In the genomic region with DNA sequence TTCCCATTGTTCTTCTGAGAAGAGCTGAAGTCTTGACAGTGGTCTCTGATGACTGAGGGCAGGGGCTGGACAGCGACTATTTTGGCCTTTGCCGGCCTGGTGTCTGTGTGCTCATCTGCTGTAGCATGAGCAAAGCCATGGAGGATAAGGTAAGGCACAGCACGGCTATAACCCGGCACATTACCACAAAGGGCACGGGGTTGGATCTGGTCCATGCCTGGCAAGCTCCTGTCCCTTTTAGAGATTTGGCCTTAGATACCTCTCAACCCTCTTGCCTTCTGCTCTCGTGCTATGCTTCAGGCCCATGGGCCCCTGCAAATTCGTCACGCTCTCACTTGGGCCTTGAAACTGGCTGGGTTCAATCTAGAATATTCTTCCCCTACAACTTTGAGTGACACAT, we compare ENCODE assay signal across 22 mouse cellular contexts.
A peak's percentile ranks its signal among the peaks of the same experiment; 100 is the strongest.
DNase-seq lines count a peak whose midpoint lies in the region; ATAC-seq and TF ChIP-seq lines count a peak whose summit lies in the region.
"Had no signal": no experiment of that assay in that cellular context is flagged by ENCODE, and none has a peak within 500 bp of the region (broad histone marks: within the 10 kb centered on the region; RNA-seq: fewer than 3 reads in every experiment).

No protein-coding gene starts in this region.

- H3K27me3 ChIP-seq in forebrain, embryonic 16.5 days (replicated peaks; ENCODE audit: control insufficient read depth, insufficient read depth, low read length) = no peaks in the 10 kb centered on the region
- no peaks in the 10 kb centered on the region for H3K27me3 ChIP-seq in forebrain, embryonic 15.5 days
- 0 out of 2 replicates have a peak, but pooled peaks cover 3% of the 10 kb centered on the region for H3K27me3 ChIP-seq in neural tube, embryonic 15.5 days (replicated peaks)
- H3K27me3 ChIP-seq: embryonic facial prominence, embryonic 13.5 days; hindbrain, embryonic 15.5 days; limb, embryonic 12.5 days; liver, embryonic 15.5 days; Patski had no signal

- H3K9me3 ChIP-seq in forebrain, embryonic 16.5 days (ENCODE audit: control insufficient read depth, low read length) = no peaks in the 10 kb centered on the region
- no peaks in the 10 kb centered on the region for H3K9me3 ChIP-seq in forebrain, embryonic 15.5 days
- H3K9me3 ChIP-seq in neural tube, embryonic 15.5 days (replicated peaks) = no peaks in the 10 kb centered on the region
- H3K9me3 ChIP-seq: embryonic facial prominence, embryonic 13.5 days; heart, embryonic 12.5 days; hindbrain, embryonic 15.5 days; limb, embryonic 12.5 days; liver, embryonic 15.5 days; midbrain, embryonic 10.5 days; midbrain, embryonic 15.5 days had no signal

- DNase-seq in cerebellum, postnatal 14 days = peak; percentile 52 to 62
- no peak for DNase-seq in cerebellum, adult 11 months
- DNase-seq in left cerebral cortex, adult 2 months (ENCODE audit: extremely low spot score in 1 of 2, low spot score in 2 of 2) = no peak
- no peak for DNase-seq in left cerebral cortex, postnatal 25 days (ENCODE audit: low spot score in 2 of 2)
- peak; percentile 20 for DNase-seq in brain, embryonic 14.5 days (ENCODE audit: low read depth)
- DNase-seq: thymus, adult 18-20 months had no signal

- no peak for TF ChIP-seq CTCF in left cerebral cortex, adult 2 months (IDR thresholded peaks at IDR 0.05)
- TF ChIP-seq CTCF in brain, embryonic 14.5 days (IDR thresholded peaks at IDR 0.05; ENCODE audit: borderline replicate concordance, extremely low read depth, insufficient read depth, insufficient read length) = no peak

- 65% methylated on average over 8 of the region's 8 CpGs for WGBS in forebrain, embryonic 16.5 days
- 66% methylated on average over 8 of the region's 8 CpGs for WGBS in forebrain, embryonic 15.5 days
- 78% methylated on average over 8 of the region's 8 CpGs for WGBS in neural tube, embryonic 15.5 days

- H3K4me2 ChIP-seq in forebrain, embryonic 16.5 days (ENCODE audit: low read length) = no peak overlapping the region
- no peak overlapping the region for H3K4me2 ChIP-seq in forebrain, embryonic 15.5 days (replicated peaks)
- no peak overlapping the region for H3K4me2 ChIP-seq in neural tube, embryonic 15.5 days
- H3K4me2 ChIP-seq: embryonic facial prominence, embryonic 13.5 days; heart, embryonic 12.5 days; limb, embryonic 12.5 days; liver, embryonic 15.5 days; lung, embryonic 14.5 days had no signal

- intact Hi-C loops in left cerebral cortex, adult 2 months (cut with DNase I) = loop anchor here (2.0 to 10.0 kb wide), 3 partner anchors 500 to 1970 kb away; no protein-coding TSS in a partner anchor
- intact Hi-C loops in left cerebral cortex, postnatal 25 days (cut with DNase I) = loop anchor here (2.0 to 5.0 kb wide), 3 partner anchors 147 to 1588 kb away; no protein-coding TSS in a partner anchor

- no peak overlapping the region for H3K4me3 ChIP-seq in forebrain, embryonic 16.5 days (replicated peaks; ENCODE audit: low read length)
- H3K4me3 ChIP-seq in forebrain, embryonic 15.5 days = no peak overlapping the region
- H3K4me3 ChIP-seq in left cerebral cortex, adult 2 months = no peak overlapping the region
- H3K4me3 ChIP-seq in neural tube, embryonic 15.5 days (replicated peaks) = no peak overlapping the region
- H3K4me3 ChIP-seq: embryonic facial prominence, embryonic 13.5 days; heart, adult 2 months; heart, embryonic 12.5 days; hindbrain, embryonic 15.5 days; limb, embryonic 12.5 days; liver, embryonic 15.5 days; midbrain, embryonic 10.5 days; midbrain, embryonic 15.5 days had no signal

- TF ChIP-seq POLR2A in brain, embryonic 14.5 days (IDR thresholded peaks at IDR 0.05; ENCODE audit: borderline replicate concordance, extremely low read depth, insufficient read depth, insufficient read length, poor library complexity, severe bottlenecking) = no peak

- 0 out of 2 replicates have a peak, but pooled peaks have one; percentile 6 for ATAC-seq in forebrain, embryonic 16.5 days
- ATAC-seq in forebrain, embryonic 15.5 days (replicated peaks) = no peak
- no peak for ATAC-seq in neural tube, embryonic 15.5 days (ENCODE audit: low FRiP score)
- ATAC-seq: inflammation-experienced regulatory T-cells, adult 6 months had no signal

- H3K36me3 ChIP-seq in forebrain, embryonic 16.5 days (ENCODE audit: control insufficient read depth, insufficient read depth) = no peaks in the 10 kb centered on the region
- no peaks in the 10 kb centered on the region for H3K36me3 ChIP-seq in forebrain, embryonic 15.5 days
- H3K36me3 ChIP-seq in neural tube, embryonic 15.5 days = no peaks in the 10 kb centered on the region
- H3K36me3 ChIP-seq: embryonic facial prominence, embryonic 13.5 days; G1E; heart, embryonic 12.5 days; hindbrain, embryonic 15.5 days; limb, embryonic 12.5 days; liver, embryonic 15.5 days; midbrain, embryonic 10.5 days; midbrain, embryonic 15.5 days had no signal

- no peak overlapping the region for H3K27ac ChIP-seq in forebrain, embryonic 16.5 days (ENCODE audit: low read length)
- no peak overlapping the region for H3K27ac ChIP-seq in forebrain, embryonic 15.5 days (replicated peaks)
- H3K27ac ChIP-seq in left cerebral cortex, adult 2 months = 0 out of 2 replicates have a peak overlapping the region, but pooled peaks have one; percentile 12
- H3K27ac ChIP-seq in neural tube, embryonic 15.5 days (replicated peaks) = no peak overlapping the region
- H3K27ac ChIP-seq: heart, adult 2 months; hindbrain, embryonic 15.5 days; limb, embryonic 12.5 days; liver, embryonic 15.5 days; midbrain, embryonic 10.5 days; midbrain, embryonic 15.5 days; stomach, postnatal 0 days had no signal

- H3K4me1 ChIP-seq in forebrain, embryonic 16.5 days (replicated peaks; ENCODE audit: control insufficient read depth, insufficient read depth, low read length) = peaks cover 17% of the 10 kb centered on the region
- H3K4me1 ChIP-seq in forebrain, embryonic 15.5 days = peaks cover 14% of the 10 kb centered on the region
- peaks cover 14% of the 10 kb centered on the region for H3K4me1 ChIP-seq in neural tube, embryonic 15.5 days
- H3K4me1 ChIP-seq: liver, embryonic 15.5 days had no signal

- H3K9ac ChIP-seq in forebrain, embryonic 16.5 days (replicated peaks; ENCODE audit: low read depth, low read length) = no peak overlapping the region
- H3K9ac ChIP-seq in forebrain, embryonic 15.5 days (replicated peaks) = no peak overlapping the region
- H3K9ac ChIP-seq in neural tube, embryonic 15.5 days (replicated peaks) = no peak overlapping the region
- H3K9ac ChIP-seq: embryonic facial prominence, embryonic 13.5 days; heart, embryonic 12.5 days; hindbrain, embryonic 15.5 days; limb, embryonic 12.5 days; liver, embryonic 15.5 days; lung, embryonic 14.5 days; midbrain, embryonic 15.5 days had no signal

Comparison
In these comparisons a context has a peak if more than half of its experiments do, and no peak if none do; other contexts are left out.
1. DNase-seq: peak in cerebellum, postnatal 14 days (2 of 2) and brain, embryonic 14.5 days (single experiment); none in cerebellum, adult 11 months (single experiment), left cerebral cortex, adult 2 months (0 of 2) and left cerebral cortex, postnatal 25 days (0 of 2).